Mouse (Mus musculus) adrenal gland, postnatal 4 days (tissue): Measurements from ENCODE around the gene Ppcs. TPM values are rescaled to one million over a fixed set of nuclear protein-coding genes. Genes with fewer than 3 reads are reported as not detected.

Experiments used
- DNase-seq, 2 experiments: peaks; one replicate each; pipeline ENCODE4 v3.0.0; 2021 to 2022; ENCODE audit warnings: low spot score in 2 of 2, mixed read lengths in 2 of 2
- total RNA-seq, 2 experiments: library from RNA; stranded (reverse); gene quantifications; 2 replicates each; pipeline ENCODE4 v1.2.3; 2021

The Ppcs gene
- total RNA-seq, 2 experiments from 2014 or later: 31.4 to 36.9 TPM

DNA sequence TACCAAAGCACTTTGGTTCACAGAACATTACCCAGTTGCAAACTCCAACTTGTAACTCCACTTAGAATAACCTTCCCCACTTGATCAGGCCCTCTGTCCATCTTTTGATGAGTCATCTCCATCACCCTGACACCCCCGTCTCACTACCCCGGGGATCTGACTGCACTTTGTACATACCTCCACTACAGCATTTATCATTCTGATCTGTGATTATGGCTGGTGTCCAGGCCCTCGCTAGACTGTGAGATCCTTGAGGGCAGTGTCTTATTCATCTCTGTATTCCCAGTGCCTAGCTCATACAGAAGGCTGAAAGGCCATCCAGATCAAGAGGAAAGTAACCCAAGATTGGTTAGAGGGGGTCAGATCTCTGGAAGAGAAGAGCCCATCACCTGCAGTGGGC is 1.0 kb downstream of the Ppcs start:
- no peak for DNase-seq

DNA sequence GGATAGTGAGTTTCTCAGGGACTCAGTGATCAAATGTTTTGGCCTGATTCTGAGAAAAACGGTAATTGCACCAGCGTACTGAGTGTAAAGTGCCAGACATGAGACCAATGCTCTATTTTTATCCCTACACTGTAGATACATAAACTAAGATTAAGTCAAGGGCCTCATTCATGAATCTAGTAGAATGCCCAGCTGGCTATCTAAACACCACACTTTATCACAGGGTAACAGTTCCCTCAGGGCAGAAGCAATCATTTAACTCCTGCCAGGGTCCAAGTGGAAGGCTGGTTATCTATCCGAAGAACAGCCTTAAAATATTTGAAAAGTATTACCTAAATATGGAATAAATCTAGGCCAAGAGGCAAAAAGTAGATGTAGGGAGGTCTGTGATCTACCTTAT is 4.3 kb downstream of the Ppcs start:
- no peak for DNase-seq

DNA sequence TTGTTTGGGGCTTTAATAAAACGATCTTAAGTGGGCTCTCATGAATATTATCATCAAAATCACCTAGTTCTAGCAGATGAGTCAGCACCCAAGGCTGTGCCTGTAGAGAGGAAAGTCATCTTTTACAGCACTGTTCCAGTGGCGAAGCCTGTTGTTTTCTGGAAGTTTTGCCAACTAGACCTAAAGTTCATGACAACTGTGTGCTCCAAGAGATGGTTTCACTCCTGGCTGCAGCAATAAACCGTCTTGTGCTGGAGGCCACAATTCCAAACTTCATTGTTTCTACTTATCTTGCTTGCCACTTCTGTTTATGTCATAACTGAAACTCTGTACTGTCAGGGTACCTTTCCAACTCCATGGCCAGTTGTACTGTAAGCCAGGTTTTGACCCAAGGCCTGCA is 5.0 kb downstream of the Ppcs start:
- DNase-seq: no peak

- DNase-seq: peak; percentile 88 to 92
Observed at GRCm38 (mm10) chr4:119415072-119415753, 7.0 kb downstream of the Ppcs start, which contains the start of gene Ccdc30. TSS of gene Ccdc30 (minus strand) at chr4:119415521.

DNA sequence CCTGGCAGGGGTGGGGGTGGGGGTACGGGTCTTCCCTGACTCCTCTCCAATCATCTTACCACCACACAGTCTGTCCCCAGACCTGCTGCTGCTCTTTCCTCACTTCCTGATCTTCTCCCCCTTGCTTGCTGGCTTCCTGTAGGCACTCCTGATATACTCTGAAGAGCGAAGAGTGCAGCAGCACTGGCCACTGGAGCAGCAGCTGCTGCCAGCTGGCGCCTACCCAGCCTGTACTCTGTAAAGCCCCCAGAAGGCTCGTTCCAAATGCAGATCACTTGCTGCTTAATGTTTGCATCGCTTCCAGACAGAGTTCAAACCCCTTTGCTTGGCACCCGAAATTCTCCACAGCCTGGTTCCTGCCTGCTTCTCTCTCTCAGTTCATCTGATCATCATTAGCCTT is 9.4 kb downstream of the Ppcs start:
- no peak for DNase-seq

GRCm38 (mm10) chr4:119411877-119412650 is 10.2 kb downstream of the Ppcs start:
- no peak for DNase-seq

- DNase-seq: no peak
Observed at GRCm38 (mm10) chr4:119403431-119403830, 18.8 kb downstream of the Ppcs start.

GRCm38 (mm10) chr4:119400896-119401295 is 21.3 kb downstream of the Ppcs start:
- no peak for DNase-seq

- DNase-seq: no peak
Observed at GRCm38 (mm10) chr4:119398751-119399150, 23.5 kb downstream of the Ppcs start.

DNA sequence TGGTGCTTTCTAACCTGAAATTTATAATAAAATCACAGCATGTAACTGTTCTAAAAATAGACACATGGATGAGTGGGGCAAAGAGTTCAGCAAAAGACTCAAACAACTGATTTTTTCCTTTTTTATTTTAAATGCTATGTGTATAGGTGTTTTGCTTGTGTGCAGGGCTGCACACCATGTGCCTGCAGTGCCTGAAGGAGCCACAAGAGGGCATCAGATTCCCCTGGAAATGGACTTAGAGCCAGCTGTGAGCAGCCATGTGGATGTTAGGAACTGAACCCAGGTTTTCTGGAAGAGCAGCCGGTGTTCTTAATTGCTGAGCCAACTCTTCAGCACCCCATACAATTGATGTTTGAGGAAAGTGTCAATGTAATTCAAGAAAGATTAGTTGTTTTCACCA is 31.9 kb downstream of the Ppcs start:
- DNase-seq: no peak

- no peak for DNase-seq
Observed at GRCm38 (mm10) chr4:119389184-119389583, 33.0 kb downstream of the Ppcs start.

DNA sequence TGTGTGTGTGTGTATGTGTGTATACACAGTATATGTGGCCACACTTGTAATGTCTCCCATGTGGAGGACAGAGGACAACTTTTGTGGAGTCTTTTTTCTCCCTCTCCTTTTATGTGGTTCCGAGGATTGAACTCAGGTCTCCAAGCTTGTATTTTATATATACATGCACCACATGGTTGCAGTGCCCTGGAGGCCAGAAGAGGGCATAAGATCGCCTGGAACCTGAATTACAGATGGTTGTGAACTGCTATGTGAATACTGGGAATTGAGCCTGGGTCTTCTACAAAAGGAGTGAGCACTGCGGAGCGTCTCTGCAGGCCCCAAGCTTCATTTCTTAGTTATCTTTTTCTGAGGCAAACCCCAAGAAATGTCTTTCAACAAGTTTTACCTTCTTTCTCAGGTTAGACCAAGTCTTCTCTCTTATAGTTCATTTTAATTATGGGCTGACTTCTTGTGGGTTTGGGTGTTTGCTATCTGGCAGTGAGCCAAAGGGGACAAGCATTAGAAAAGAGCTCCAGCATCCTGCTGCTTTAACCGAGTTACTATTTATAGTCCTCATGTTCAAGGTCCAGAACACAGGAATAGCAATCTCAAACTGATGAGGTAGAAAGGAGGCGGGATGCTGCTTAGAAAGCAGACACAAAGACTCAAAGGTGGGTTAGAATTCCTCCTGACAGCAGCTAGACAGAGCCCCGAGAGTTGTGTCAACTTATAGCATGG is 40.6 kb downstream of the Ppcs start:
- DNase-seq: no peak

DNA sequence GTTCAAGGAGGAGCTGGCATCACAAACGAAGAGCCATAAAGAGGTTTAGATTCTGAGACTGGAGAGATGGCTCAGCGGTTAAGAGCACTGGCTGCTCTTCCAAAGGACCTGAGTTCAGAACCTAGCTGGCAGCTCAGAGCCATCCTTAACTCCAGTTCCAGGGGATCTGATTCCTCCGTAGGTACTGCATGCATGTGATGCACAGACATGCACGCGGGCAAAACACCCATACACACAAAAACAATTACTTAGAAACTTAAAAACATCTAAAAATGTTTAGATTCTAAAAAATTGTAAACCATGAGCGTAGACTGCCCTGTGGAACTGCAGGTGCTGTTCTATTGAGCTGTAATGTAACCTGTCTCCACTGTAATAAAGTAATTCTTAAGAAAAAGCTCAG is 52.8 kb downstream of the Ppcs start:
- no peak for DNase-seq

Other genes starting within 250 kb of the Ppcs start
- 10 to 100 TPM; 12.2 to 16.2 TPM for gene Zfp691, start 248.2 kb downstream of the Ppcs start, total RNA-seq
- gene Ermap, start 232.4 kb downstream of the Ppcs start, total RNA-seq: 10 to 100 TPM in 1 of 2 experiments, 1 to 10 TPM in 1; 6.9 to 13.1 TPM
- 10 to 100 TPM; 33.9 to 38.3 TPM for gene Svbp, start 227.1 kb downstream of the Ppcs start, total RNA-seq
- not detected for gene Tmem269, start 204.2 kb downstream of the Ppcs start, total RNA-seq
- gene AU022252, start 189.7 kb downstream of the Ppcs start, total RNA-seq: 10 to 100 TPM; 20.8 to 26.1 TPM
- 10 to 100 TPM; 37.7 to 38.1 TPM for gene P3h1, start 189.5 kb downstream of the Ppcs start, total RNA-seq
- 1 to 10 TPM in 1 of 2 experiments, under 1 TPM in 1; 0.45 to 8.8 TPM for gene Cldn19, start 167.0 kb downstream of the Ppcs start, total RNA-seq
- gene Ybx1, start 127.8 kb downstream of the Ppcs start, total RNA-seq: 100 to 1,000 TPM; 555 to 590 TPM
- gene Ppih, start 101.9 kb downstream of the Ppcs start, total RNA-seq: 10 to 100 TPM; 32.9 to 33.4 TPM
- gene Ccdc30, start 6.9 kb downstream of the Ppcs start, total RNA-seq: 10 to 100 TPM; 11.8 to 14.0 TPM
- 1 to 10 TPM; 2.5 to 5.1 TPM for gene Zmynd12, start 394 bp upstream of the Ppcs start, total RNA-seq
- 1 to 10 TPM; 1.2 to 2.0 TPM for gene Rimkla, start 70.2 kb upstream of the Ppcs start, total RNA-seq
- gene Foxj3, start 114.6 kb upstream of the Ppcs start, total RNA-seq: 10 to 100 TPM; 51.2 to 58.2 TPM
- 10 to 100 TPM in 1 of 2 experiments, 1 to 10 TPM in 1; 9.7 to 10.2 TPM for gene Frg2f1, start 117.1 kb upstream of the Ppcs start, total RNA-seq
- under 1 TPM; 0.56 to 0.92 TPM for gene Guca2a, start 215.3 kb upstream of the Ppcs start, total RNA-seq
- gene Guca2b, start 236.5 kb upstream of the Ppcs start, total RNA-seq: under 1 TPM in 1 of 2 experiments, not detected in 1; 0.53 TPM